12 mouse cellular contexts compared by ENCODE assay signal in genomic region chr7:111726928-111727327, GRCm38 (mm10). TPM values are rescaled to one million over a fixed set of nuclear protein-coding genes. Genes with fewer than 3 reads are reported as not detected.
DNase-seq lines count a peak whose midpoint lies in the region; ATAC-seq and TF ChIP-seq lines count a peak whose summit lies in the region.
"Had no signal": no experiment of that assay in that cellular context is flagged by ENCODE, and none has a peak within 500 bp of the region (broad histone marks: within the 10 kb centered on the region; RNA-seq: fewer than 3 reads in every experiment).

No protein-coding gene starts in this region.

- no peaks in the 10 kb centered on the region for H3K27me3 ChIP-seq in heart, embryonic 10.5 days (ENCODE audit: insufficient read depth, poor library complexity, severe bottlenecking)
- no peaks in the 10 kb centered on the region for H3K27me3 ChIP-seq in lung, embryonic 14.5 days (ENCODE audit: insufficient read depth, low read length)
- H3K27me3 ChIP-seq in heart, embryonic 16.5 days (ENCODE audit: control insufficient read depth, insufficient read depth, low read length), result no peaks in the 10 kb centered on the region
- H3K27me3 ChIP-seq: lung, embryonic 15.5 days had no signal

- 47% methylated on average over 2 of the region's 2 CpGs for WGBS in heart, embryonic 10.5 days
- WGBS in lung, embryonic 14.5 days, result 22% methylated on average over 2 of the region's 2 CpGs
- WGBS in heart, embryonic 16.5 days, result 57% methylated on average over 2 of the region's 2 CpGs

- DNase-seq in heart, adult 11 months, result peak; percentile 98
- DNase-seq in heart, embryonic 10.5 days (ENCODE audit: low spot score), result no peak
- DNase-seq in lung, embryonic 14.5 days, result peak; percentile 34
- DNase-seq in lung, postnatal 14 days, result no peak
- peak; percentile 35 for DNase-seq in lung, postnatal 10 days
- no peak for DNase-seq in urinary bladder, adult 2 months (ENCODE audit: low spot score)
- DNase-seq in left cerebral cortex, postnatal 4 days, result no peak
- DNase-seq: midbrain, embryonic 14.5 days had no signal

- ATAC-seq in lung, embryonic 14.5 days (ENCODE audit: insufficient read depth), result peak; percentile 52; the same call in 1 of the 2 replicates
- ATAC-seq in heart, embryonic 16.5 days (replicated peaks; ENCODE audit: extremely low read depth, insufficient read depth, low FRiP score), result peak; percentile 41; the same call in 1 of the 2 replicates

- H3K9ac ChIP-seq in lung, embryonic 14.5 days, result no peak overlapping the region
- H3K9ac ChIP-seq in heart, embryonic 16.5 days (ENCODE audit: low read length), result no peak overlapping the region
- H3K9ac ChIP-seq: hindbrain, embryonic 14.5 days; lung, embryonic 15.5 days had no signal

- no peaks in the 10 kb centered on the region for H3K9me3 ChIP-seq in heart, embryonic 10.5 days
- no peaks in the 10 kb centered on the region for H3K9me3 ChIP-seq in lung, embryonic 14.5 days (ENCODE audit: low read depth, low read length)
- no peaks in the 10 kb centered on the region for H3K9me3 ChIP-seq in heart, embryonic 16.5 days (replicated peaks; ENCODE audit: control insufficient read depth, low read length)
- H3K9me3 ChIP-seq: lung, embryonic 15.5 days had no signal

- H3K27ac ChIP-seq in heart, embryonic 10.5 days, result no peak overlapping the region
- H3K27ac ChIP-seq in lung, embryonic 14.5 days (ENCODE audit: low read depth), result no peak overlapping the region; the same call in 1 of the 2 replicates
- H3K27ac ChIP-seq in heart, embryonic 16.5 days (ENCODE audit: low read length), result peak overlapping the region; percentile 44
- H3K27ac ChIP-seq: hindbrain, embryonic 14.5 days had no signal

- H3K4me1 ChIP-seq in heart, embryonic 10.5 days, result no peaks in the 10 kb centered on the region; the same call in 1 of the 2 replicates
- H3K4me1 ChIP-seq in lung, embryonic 14.5 days (ENCODE audit: insufficient read depth), result 0 out of 2 replicates have a peak, but pooled peaks cover 5% of the 10 kb centered on the region
- no peaks in the 10 kb centered on the region for H3K4me1 ChIP-seq in heart, embryonic 16.5 days (ENCODE audit: control insufficient read depth, insufficient read depth, low read length)

- no peak overlapping the region for H3K4me2 ChIP-seq in lung, embryonic 14.5 days
- no peak overlapping the region for H3K4me2 ChIP-seq in heart, embryonic 16.5 days (ENCODE audit: low read depth, low read length)
- H3K4me2 ChIP-seq: hindbrain, embryonic 14.5 days; lung, embryonic 15.5 days had no signal

- no peak for TF ChIP-seq CTCF in lung, embryonic 14.5 days (IDR thresholded peaks at IDR 0.05; ENCODE audit: low read depth)

- intact Hi-C loops in left cerebral cortex, postnatal 4 days (cut with DNase I), result no loop called here

- no peak overlapping the region for H3K4me3 ChIP-seq in heart, embryonic 10.5 days
- H3K4me3 ChIP-seq in lung, embryonic 14.5 days (ENCODE audit: low read depth, low read length), result no peak overlapping the region
- H3K4me3 ChIP-seq in heart, embryonic 16.5 days (ENCODE audit: low read length), result no peak overlapping the region
- H3K4me3 ChIP-seq: lung, embryonic 15.5 days had no signal

- no peaks in the 10 kb centered on the region for H3K36me3 ChIP-seq in heart, embryonic 10.5 days
- H3K36me3 ChIP-seq in lung, embryonic 14.5 days (ENCODE audit: insufficient read depth), result no peaks in the 10 kb centered on the region
- H3K36me3 ChIP-seq in heart, embryonic 16.5 days (ENCODE audit: control insufficient read depth, insufficient read depth), result no peaks in the 10 kb centered on the region
- H3K36me3 ChIP-seq: lung, embryonic 15.5 days had no signal

RNA-seq across cellular contexts. Expression of gene Galnt18, which starts 52.8 kb away (rescaled TPM):
- polyA plus RNA-seq in heart, embryonic 10.5 days (2016; fragmentation: Nextera tagmentation; extraction: Ambion mirVana), result 5.4 and 8.2 TPM in 2 replicates
- 18.0 and 18.2 TPM in 2 replicates for polyA plus RNA-seq in lung, embryonic 14.5 days (2014; fragmentation: Nextera tagmentation; extraction: Ambion mirVana)
- 19.2 and 21.9 TPM in 2 replicates for polyA plus RNA-seq in heart, embryonic 16.5 days (2015; fragmentation: Nextera tagmentation; extraction: Ambion mirVana)
- polyA plus RNA-seq in urinary bladder, adult 2 months (2012; rRNA removed), result 23.2 and 26.8 TPM in 2 replicates
- total RNA-seq in left cerebral cortex, postnatal 4 days (2021), result 10 to 100 TPM; 28.9 to 30.6 TPM
- total RNA-seq: MEL had no signal

Comparison
In these comparisons a context has a peak if more than half of its experiments do, and no peak if none do; other contexts are left out.
1. DNase-seq: peak in heart, adult 11 months (single experiment), lung, embryonic 14.5 days (single experiment) and lung, postnatal 10 days (single experiment); none in heart, embryonic 10.5 days (single experiment), lung, postnatal 14 days (single experiment), urinary bladder, adult 2 months (single experiment) and left cerebral cortex, postnatal 4 days (single experiment).